Mouse (Mus musculus): ENCODE measurements at regions not wholly inside any gene's neighbourhood (a gene's known extent, or its start where the extent isn't known, plus 50 kb on each side); places are given as distances from the start of the nearest gene placed in this dataset.

GRCm38 (mm10) chr12:59304522-59304921 is 85.0 kb upstream of the Fbxo33 start:
- DNase-seq: no peak

Data from heart, postnatal 4 days (tissue).